Mouse (Mus musculus) lung, postnatal 4 days (tissue): ENCODE measurements around the gene Wdr19.

Experiments
- DNase-seq, 2 experiments: peaks; one replicate each; pipeline ENCODE4 v3.0.0; 2021

The Wdr19 gene

DNA sequence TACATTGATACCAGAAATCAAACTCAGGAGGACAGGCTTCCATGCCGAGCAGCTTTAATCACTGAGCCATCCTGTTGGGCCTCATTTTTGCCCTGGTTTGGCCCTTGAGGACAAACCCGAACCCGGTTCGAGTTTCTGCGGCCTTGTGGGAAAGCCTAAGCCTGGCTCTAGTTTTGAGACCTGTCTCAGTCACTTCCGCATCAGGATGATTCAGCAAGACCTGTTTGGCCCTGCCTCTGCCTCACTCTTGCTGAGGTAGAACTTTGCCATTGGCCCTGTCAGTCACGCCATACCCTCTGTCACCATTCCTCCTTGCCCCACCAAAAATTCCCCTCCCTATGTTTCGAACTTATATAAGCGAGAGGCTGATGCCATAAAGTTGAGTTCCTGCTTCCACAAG is 100.6 kb downstream of the Wdr19 start:
- no peak for DNase-seq

DNA sequence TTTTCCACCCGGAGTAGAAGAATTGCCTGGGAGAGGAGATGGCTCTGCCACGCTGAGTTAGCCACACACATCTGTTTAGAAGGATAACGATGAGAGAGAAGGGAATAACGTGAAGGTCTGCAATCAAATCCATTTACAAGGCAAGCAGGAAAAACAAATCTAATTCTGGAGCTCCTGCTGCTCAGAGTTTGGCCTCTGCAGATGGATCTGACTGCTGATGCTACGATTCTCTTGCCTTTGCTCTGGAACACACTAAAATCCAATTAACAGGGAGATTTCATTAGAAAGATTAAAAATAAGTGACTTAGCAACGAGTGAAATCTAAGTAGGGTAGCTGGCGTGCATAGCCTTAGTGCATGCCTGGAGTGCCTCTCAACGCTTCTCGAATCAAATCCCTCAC is 106.0 kb downstream of the Wdr19 start:
- DNase-seq = no peak

DNA sequence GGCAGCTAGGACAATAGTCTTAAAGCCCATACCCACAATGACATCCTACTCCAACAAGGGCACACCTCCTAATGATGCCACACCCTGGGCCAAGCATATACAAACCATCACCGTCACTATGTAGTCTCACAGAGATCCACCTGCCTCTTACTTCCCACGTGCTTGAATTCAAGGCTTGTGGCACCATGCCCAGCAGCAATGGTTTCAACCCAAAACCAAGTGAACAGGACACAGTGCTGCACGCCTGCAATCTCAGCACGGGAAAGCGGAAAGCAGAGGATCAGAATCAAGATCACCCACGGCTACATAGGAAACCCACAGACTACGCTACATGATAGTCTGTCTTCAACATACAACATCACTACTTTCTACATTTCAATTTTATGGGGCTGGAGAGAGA is 108.7 kb downstream of the Wdr19 start:
- no peak for DNase-seq

DNA sequence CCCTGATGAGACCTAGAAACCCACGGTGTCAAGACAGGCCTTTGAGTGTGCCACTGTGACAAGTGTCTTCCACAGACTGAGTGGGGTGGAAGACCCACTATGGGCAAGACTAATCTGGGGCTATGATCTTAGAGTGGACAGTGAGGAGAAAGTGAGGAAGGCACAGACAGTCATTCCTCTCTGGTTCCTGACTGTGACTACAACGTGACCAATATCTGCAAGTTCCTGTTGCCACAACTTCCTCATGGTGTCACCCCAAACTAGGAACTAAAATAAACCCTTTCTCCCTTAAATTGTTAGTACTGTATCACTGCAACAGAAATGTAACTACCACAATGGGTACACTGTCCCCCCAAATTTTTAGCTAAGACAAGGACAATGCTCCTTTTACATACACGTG is 109.4 kb downstream of the Wdr19 start:
- no peak for DNase-seq
